Mouse (Mus musculus): ENCODE measurements around the gene Nmnat3.

The Nmnat3 gene

DNA sequence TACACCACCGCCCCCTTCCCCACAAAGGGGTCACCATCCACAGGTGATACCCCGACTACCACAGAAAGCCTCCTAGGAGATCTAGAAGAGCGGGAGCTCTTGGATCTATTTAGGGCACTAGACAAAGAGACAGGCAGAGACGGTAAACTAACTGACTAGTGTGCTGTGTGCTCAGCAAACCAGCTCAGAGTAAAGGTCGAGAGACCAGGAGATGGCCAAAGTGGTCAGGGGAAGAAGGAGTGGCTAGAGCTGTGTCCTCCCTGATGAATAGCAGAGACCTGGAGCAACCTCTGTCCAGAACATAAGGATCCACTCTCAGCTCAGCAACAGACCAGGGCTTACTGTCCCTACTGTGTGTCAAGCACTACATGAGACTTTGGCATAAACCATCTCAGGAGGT is 135.4 kb downstream of the Nmnat3 start, which contains the start of gene Rbp1:
Gene Rbp1, plus strand, starts transcription at position 306 of the 400 bp plus-strand sequence.
- DNase-seq (ENCODE audit: low spot score): no peak

DNA sequence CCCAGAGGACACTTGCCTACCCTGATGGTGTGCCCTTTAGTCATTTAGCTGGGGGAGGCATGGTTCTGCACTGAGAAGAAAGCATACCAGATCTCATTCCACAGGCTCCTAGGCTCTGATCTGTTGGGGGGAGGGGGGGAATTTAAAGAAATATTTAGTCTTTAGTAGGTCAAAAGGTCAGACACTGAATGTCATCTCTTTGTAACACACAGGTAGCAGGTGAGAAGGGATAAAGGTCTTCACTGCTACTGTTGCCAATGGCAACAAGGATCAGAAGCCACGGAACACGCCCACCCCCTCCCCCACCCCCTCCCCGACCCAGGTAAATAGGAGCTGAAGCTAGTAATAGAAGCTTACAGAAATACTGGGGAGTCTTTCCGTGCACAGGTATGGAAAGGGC is 136.5 kb downstream of the Nmnat3 start:
- DNase-seq (ENCODE audit: low spot score): no peak

DNA sequence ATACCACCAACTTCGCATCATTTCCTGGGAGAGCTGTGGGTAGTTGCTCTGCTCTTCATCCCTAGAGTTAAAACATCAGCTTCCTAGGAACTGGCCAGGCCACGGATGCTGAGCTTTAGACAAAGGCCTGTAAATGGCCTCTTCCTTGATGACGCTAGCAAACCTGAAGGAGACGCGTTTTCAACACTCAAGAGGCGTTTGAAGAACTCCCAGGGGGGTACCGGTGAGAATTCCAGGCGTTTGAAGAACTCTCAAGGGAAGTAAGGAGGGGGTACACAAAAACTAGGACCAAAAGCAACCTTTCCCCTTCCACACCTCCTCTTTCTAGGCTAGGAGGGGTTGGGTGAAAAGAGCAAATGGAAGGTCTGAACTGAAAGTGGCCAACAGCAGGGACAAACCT is 137.1 kb downstream of the Nmnat3 start:
- DNase-seq (ENCODE audit: low spot score): no peak

DNA sequence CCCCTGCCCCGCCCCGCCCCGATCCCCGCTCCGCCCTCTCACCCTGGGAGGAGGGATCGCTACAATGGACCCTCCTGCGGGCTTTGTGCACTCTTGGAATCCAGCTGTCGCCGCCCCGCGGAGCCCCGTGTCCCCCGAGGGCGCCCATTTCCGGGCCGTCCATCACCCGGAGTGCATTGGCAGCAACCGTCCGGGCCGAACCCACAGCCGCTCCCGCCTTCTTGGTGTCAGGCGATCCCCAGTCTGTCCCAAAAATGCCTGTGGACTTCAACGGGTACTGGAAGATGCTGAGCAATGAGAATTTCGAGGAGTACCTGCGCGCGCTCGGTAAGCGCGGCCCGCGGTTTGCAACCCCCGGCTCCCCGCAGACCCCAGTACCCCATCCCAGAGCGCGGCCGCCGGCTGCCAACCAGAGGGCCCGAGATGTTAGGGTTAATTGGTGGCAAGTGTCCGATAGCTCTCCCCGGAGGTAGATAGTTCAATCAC is 137.5 kb downstream of the Nmnat3 start:
- DNase-seq (ENCODE audit: low spot score): peak; percentile 58

DNA sequence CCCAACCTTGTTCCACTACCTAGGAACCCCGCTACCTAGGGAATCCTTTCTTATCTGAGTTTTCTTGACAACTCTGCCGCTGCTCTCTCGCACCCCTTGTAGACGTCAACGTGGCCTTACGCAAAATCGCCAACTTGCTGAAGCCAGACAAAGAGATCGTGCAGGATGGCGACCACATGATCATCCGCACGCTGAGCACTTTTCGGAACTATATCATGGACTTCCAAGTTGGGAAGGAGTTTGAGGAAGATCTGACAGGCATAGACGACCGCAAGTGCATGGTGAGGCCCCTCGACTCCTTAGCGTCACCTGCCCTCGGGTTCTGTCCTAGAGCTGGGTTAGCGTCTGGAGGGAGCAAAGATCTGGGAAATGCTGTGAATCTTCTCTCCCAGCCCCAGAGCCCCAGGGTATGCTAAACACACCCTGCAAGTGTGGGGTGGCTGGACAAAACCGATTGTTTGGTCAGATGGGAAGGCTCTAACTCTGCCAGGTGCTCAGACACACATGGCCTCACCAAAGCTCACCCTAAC is 138.2 kb downstream of the Nmnat3 start:
- no peak for DNase-seq (ENCODE audit: low spot score)

DNA sequence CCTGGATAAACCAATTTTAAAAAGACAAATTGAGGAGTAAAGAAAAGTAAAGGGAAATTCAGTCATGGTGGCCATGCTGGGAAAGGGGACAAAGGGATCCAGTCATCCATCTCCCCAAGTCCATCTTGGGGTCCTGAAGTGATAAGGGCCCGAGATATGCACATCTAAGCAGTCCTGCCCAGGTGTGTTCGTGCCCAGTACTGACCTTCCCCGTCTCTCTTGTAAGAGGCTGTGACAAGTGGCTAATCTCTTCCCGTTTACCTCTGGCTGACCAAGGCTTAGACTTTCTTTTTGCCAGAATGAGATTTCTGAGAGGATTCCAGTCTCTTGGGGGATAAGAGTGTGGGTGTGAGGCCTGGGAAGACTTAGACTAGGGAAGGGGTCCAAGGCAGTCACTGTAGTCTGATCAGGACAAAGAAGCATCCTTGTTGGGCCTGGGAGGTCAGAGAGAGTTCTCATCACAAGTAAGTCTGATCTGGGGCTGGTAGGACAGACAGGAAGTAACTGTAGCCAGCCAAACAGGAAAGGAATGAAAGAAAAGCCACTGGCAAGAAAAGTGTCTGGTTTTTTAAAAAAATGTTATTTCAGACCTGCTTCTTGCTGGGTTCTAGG is 140.8 kb downstream of the Nmnat3 start:
- no peak for DNase-seq (ENCODE audit: low spot score)

DNA sequence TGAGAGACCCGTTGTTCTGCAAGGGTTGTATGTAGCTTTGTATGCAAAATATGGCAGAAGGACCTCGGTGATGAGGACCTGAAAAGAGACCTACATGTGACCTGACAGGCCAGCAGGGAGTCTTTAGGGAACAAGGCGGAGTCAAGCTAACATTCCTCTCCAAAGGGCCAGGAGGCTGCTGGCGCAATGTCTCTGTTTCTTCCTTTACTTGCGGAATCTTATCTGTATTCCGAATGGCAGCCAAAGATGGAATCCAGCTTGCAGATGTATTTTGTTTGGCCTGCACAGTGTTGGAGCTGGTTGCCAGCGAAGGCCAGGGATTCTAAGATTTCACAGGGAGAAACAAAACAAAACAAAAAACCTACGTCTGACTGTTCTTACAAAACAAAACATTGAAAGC is 141.5 kb downstream of the Nmnat3 start:
- peak; percentile 72 for DNase-seq (ENCODE audit: low spot score)

DNA sequence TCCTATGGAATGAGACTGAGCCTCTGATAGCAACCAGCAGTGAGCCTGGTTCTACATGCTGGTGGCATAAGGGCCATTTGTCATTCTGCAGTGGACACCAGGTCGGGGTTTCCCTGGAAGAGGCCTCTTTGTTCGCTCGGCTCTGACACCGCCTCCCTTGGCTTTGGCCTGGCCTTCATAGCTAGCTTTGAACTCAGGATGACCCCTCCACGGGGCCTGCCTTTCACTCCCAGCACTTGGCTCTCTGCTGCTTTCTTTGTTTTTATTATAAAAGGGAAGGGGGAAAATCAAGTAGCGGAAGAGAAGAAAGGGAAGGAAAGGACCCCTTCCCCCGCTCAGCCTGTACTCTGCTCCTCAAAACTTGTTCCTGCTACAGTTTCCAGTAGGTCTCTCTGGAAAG is 142.6 kb downstream of the Nmnat3 start:
- DNase-seq (ENCODE audit: low spot score): peak; percentile 38

DNA sequence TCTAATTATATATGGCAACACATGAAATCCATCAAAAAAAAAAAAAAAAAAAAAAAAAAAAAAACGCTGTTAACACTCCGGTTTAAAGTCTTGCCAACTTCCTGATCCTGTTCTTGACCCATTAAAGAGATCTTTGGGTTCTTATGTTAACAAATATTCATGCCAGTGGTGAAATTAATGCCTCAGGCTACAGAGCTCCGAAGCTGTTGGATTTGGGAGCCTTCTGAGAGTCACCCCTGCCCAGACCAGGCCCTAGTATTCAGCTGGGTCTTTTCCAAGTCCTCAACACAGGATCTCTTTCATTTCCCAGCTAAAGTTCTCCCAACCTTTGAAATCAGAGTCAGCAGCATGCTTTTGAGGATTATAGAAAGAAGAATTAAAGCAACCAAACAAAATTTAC is 143.3 kb downstream of the Nmnat3 start:
- DNase-seq (ENCODE audit: low spot score): no peak

DNA sequence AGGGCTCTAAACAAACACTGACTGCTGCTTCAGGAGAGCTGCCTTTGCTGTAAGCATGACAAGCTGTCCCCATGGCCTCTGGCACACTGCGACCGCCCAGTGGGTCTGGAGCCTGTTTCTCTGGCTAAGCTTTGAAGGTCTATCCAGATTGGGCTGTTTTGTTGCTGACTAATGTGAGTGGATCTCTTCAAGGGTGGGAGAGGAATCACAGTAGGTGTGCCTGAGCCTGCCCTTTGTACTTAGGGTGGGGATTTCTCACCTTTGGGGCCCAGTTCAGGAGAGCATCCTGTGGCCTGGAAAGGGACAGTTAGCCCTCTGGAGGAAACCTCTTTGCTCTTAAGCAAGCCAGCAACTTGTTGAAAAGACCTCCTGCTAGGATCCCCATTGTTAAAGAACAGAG is 145.8 kb downstream of the Nmnat3 start:
- DNase-seq (ENCODE audit: low spot score): no peak

DNA sequence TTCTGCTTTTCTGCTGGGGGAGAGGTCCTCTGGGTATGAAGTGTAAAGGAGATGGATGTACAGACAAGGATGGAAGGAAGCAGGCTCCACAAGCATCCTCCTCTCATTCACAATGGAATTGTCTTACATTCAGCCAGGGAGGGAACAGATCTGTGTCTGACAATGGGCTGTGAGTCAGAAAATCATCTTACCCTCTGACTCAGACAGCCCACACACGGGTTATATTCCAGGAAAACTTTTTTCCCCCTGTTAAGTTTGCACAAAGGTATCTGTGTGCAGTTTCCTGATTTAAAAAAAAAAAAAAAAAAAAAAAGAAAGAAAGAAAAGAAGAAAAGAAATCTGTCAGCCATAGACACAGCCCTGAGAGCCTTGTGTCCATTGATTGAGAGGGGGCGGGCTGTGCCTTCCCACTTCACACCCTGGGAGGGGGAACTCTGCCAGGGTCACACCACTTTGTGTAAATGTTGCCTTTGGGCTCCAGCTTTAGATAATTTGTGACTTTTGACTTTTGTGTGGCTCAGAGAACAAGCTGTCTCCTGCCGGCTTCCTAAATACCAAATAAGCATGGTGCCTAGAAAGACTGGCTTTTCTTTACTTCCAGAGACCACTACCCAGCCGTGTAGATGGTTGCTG is 146.8 kb downstream of the Nmnat3 start:
- no peak for DNase-seq (ENCODE audit: low spot score)

DNA sequence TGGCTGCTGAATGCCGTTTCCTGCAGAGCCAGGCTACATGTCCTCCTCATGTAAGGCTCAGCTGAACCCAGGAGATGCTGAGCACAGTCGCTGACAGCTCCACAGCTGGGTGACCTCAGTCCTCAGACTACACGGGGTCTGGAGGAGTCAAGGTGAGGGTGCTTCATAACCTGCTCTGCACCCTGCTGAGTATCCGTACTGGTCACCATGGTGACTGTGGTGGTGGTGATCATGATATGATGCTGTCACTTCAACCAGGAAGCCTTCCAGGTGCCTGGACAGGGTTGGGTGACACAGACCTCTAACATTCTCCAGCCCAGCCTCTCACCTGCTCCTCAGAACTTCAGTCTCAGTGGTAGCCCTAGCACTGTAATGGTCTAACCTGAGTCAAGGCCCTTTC is 150.6 kb downstream of the Nmnat3 start:
- DNase-seq (ENCODE audit: low spot score): no peak

DNA sequence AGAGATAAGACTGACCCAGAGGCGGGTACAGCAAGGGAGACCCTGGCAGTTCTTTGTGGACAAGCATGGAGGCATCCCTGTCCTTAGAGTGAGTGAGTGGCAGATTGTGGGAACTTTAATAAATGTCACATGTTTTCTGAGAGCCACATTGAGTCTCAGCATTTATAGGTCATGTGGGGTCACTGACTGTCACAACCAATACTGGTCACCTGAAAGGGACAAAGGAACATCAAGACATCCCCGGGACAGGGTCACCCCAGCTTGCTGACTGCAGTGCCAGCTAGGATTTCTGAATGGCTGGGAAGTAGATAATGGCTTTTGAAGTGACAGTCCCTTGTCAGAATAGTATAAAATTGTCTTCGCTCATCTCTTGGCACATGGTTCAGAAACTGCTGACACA is 151.9 kb downstream of the Nmnat3 start:
- no peak for DNase-seq (ENCODE audit: low spot score)

DNA sequence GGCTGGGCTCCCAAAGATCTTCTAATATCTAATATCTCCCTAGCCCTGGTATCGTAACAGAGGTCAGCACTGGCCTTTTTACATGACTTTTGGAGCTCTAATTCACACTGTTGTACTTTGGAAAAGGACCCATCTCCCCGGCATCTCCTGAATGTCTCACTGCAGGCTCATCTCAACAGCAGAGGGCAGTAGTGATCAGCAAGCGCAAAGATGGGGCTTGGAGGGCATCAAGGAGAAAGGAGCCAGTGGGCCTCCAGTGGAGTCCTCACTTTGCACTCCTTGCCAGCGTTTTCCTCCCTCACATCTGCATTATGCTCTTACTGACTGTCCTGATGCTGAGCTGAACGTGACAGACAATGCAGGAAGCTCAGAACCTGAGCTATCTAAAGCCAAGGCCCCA is 155.4 kb downstream of the Nmnat3 start:
- no peak for DNase-seq (ENCODE audit: low spot score)

DNA sequence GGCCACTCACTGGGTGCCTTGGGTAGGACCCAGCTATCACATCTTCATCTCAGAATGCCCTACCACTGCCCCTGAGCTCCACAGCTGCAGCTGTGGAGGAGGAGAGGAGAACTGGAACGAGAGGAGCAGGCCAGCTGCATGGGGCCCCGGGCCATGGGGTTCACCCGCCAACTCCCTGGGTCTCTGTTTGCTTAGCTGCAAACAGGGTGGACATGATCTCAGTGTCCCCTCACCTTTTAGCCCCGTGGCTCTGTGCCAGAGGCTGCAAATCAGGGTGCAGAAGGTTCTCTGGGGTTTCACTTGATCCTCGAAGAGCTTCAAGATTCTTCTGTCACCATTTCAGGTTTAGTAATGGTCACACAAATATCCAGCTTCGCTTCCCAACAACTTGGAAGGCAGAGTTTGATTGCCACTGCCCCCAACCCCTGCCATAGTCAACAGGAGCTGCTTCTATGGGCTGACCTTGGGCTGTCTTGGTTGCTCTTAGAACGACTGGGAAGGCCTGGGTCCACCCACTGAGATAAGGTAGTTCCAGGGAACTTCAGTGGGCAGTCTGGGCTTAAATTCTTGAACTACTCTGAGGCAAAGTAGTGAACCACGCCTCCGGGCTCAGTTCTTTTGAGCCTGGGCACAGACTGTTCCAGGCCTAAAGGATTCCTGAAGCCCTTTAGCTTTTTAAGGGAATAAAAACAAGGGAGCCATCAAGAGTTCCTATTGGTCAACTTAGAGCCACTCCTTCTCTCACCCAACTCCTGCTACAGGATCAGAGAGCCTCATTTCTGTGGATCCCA is 158.3 kb downstream of the Nmnat3 start:
- no peak for DNase-seq (ENCODE audit: low spot score)

DNA sequence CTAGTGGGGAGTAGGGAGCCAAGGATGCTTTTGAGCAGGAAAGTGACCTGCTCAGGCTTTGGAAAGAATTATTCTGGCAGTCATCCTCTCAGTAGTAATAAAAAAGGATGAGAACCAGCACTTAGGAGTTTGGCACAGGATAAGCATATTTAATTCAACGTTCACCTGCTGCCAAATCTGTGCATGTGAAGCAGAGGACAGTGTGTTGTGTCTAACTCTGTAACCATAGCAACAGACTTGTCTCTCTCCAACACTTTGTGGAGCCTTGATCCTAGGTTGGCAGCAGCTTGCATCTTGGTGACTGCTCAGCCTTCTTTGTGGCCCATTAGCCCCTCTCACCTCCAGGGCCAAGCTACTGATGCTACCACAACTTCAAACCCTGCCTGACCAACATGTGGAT is 163.7 kb downstream of the Nmnat3 start:
- DNase-seq (ENCODE audit: low spot score): no peak

DNA sequence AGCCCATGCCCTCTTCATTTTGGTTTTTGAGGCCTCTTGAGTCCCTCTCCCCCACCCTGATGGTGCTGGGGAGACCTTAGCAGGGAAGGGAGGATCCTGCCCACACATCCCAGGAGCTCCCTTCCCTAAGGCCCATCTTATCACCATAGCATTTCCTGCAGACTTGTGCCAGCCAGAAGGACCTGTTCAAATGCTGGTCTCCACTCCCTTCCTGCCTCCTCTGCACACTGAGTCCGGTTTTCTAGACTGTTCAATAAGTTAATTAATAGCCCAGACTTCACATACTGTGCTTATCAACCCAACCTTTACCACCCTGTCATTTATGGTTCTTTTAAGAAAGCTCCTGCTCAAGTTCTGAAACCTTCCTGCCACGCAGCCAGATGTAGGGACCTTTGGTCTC is 179.5 kb downstream of the Nmnat3 start:
- DNase-seq (ENCODE audit: low spot score): no peak
